Mouse (Mus musculus): Measurements from ENCODE around the gene Rhox4b. TPM values are rescaled to one million over a fixed set of nuclear protein-coding genes. Genes with fewer than 3 reads are reported as not detected.

Gene Rhox4b
- polyA plus RNA-seq (2015; fragmentation: Illumina TruSeq; extraction: RNeasy Lipid Tissue Mini Kit (QIAGEN cat#74804); ENCODE audit: insufficient read depth, low replicate concordance), result not detected

DNA sequence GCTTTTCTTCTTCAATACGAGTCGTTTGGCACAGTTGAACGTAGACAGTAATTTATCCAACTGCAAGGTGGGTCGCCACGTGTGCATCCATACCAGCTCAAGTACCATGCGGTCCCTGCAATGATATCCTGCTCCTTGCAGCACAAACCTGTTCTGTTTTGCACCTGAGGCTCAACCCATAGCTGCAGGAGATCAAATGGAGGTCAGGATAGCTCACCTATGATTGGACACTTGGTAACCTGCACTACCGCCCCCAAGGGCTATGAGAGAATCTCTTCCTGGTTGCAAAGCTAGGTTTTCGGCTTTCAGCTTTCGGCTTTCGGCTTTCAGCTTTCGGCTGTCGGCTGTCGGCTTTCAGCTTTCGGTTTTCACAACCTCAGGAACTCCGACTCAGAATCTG lies at the start of gene Rhox4b:
Gene Rhox4b (plus strand): TSS at position 301 of the 400 bp plus-strand sequence.

DNA sequence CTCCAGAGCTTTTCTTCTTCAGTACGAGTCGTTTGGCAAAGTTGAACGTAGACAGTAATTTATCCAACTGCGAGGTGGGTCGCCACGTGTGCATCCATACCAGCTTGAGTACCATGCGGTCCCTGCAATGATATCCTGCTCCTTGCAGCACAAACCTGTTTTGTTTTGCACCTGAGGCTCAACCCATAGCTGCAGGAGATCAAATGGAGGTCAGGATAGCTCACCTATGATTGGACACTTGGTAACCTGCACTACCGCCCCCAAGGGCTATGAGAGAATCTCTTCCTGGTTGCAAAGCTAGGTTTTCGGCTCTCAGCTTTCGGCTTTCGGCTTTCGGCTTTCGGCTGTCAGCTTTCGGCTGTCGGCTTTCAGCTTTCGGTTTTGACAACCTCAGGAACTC lies 41.7 kb upstream of the Rhox4b start, which contains the start of gene Rhox4a2:
Gene Rhox4a2 (plus strand): TSS at position 301 of the 400 bp plus-strand sequence.

DNA sequence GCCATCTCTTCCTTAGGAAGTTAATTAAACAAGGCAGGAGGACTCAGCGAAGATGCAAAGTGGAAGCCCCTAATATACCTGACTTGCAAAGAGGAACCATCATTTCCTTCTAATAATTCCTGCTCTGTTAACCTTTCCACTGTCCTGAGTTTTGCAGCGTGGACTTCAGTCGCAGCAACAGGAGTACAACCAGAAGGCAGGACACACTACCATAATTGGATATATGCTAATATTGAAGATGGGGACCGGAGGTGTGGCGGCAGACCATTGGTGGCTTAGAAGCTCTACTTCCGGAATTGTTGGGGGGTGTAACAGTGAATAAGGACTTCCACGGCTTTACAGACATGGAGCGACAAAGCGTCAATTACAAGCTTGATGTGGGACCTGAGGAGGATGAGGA lies 20.5 kb upstream of the Rhox4b start, which contains the start of gene Rhox2b:
Gene Rhox2b (plus strand): TSS at position 301 of the 400 bp plus-strand sequence.

DNA sequence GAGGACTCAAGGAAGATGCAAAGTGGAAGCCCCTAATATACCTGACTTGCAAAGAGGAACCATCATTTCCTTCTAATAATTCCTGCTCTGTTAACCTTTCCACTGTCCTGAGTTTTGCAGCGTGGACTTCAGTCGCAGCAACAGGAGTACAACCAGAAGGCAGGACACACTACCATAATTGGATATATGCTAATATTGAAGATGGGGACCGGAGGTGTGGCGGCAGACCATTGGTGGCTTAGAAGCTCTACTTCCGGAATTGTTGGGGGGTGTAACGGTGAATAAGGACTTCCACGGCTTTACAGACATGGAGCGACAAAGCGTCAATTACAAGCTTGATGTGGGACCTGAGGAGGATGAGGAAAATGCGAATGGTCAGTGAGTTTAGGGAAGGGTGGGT lies 21.1 kb downstream of the Rhox4b start, which contains the start of gene Rhox2c:
Gene Rhox2c (plus strand): TSS at position 301 of the 400 bp plus-strand sequence.

DNA sequence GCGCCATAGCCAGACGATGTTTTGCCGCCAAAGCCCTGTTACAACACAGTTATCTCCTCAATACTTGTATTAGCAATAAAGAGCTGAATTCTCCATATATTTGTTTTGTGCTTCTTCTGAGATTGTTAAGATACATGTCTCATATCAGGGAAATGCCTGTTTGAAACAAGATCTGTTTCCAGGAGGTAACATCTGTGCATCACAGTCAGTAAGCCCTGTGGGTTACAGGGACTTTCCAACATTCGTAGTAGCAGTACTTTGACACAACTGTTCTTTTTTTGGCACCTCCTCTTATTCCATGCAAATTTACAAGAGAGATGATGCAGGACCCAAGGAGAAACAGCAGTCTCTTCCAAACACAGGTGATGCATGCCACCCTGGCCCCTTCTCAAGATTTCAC lies 26.0 kb downstream of the Rhox4b start, which contains the start of gene Rhox3c:
Gene Rhox3c (plus strand): TSS at position 301 of the 400 bp plus-strand sequence.

DNA sequence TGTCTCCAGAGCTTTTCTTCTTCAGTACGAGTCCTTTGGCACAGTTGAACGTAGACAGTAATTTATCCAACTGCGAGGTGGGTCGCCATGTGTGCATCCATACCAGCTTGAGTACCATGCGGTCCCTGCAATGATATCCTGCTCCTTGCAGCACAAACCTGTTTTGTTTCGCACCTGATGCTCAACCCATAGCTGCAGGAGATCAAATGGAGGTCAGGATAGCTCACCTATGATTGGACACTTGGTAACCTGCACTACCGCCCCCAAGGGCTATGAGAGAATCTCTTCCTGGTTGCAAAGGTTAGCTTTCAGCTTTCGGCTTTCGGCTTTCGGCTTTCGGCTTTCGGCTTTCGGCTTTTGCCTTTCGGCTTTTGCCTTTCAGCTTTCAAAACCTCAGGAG lies 47.7 kb downstream of the Rhox4b start, which contains the start of gene Rhox4c:
Gene Rhox4c (plus strand): TSS at position 301 of the 400 bp plus-strand sequence.

Other genes starting within 250 kb of the Rhox4b start
- 138 TPM for gene Ndufa1, start 241.3 kb upstream of the Rhox4b start, polyA plus RNA-seq (2015; fragmentation: Illumina TruSeq; extraction: RNeasy Lipid Tissue Mini Kit (QIAGEN cat#74804); ENCODE audit: insufficient read depth, low replicate concordance)
- 4.0 TPM for gene Rnf113a1, start 241.2 kb upstream of the Rhox4b start, polyA plus RNA-seq (2015; fragmentation: Illumina TruSeq; extraction: RNeasy Lipid Tissue Mini Kit (QIAGEN cat#74804); ENCODE audit: insufficient read depth, low replicate concordance)
- gene Gm9, start 221.5 kb upstream of the Rhox4b start, polyA plus RNA-seq (2015; fragmentation: Illumina TruSeq; extraction: RNeasy Lipid Tissue Mini Kit (QIAGEN cat#74804); ENCODE audit: insufficient read depth, low replicate concordance), result not detected
- gene Rhox1, start 210.2 kb upstream of the Rhox4b start, polyA plus RNA-seq (2015; fragmentation: Illumina TruSeq; extraction: RNeasy Lipid Tissue Mini Kit (QIAGEN cat#74804); ENCODE audit: insufficient read depth, low replicate concordance), result not detected
- not detected for gene Rhox2a, start 187.5 kb upstream of the Rhox4b start, polyA plus RNA-seq (2015; fragmentation: Illumina TruSeq; extraction: RNeasy Lipid Tissue Mini Kit (QIAGEN cat#74804); ENCODE audit: insufficient read depth, low replicate concordance)
- gene Rhox3a, start 182.6 kb upstream of the Rhox4b start, polyA plus RNA-seq (2015; fragmentation: Illumina TruSeq; extraction: RNeasy Lipid Tissue Mini Kit (QIAGEN cat#74804); ENCODE audit: insufficient read depth, low replicate concordance), result not detected
- gene Rhox4a, start 167.2 kb upstream of the Rhox4b start, polyA plus RNA-seq (2015; fragmentation: Illumina TruSeq; extraction: RNeasy Lipid Tissue Mini Kit (QIAGEN cat#74804); ENCODE audit: insufficient read depth, low replicate concordance), result not detected
- gene Rhox3a2, start 52.5 kb upstream of the Rhox4b start, polyA plus RNA-seq (2015; fragmentation: Illumina TruSeq; extraction: RNeasy Lipid Tissue Mini Kit (QIAGEN cat#74804); ENCODE audit: insufficient read depth, low replicate concordance), result not detected
- gene Rhox4a2, start 41.6 kb upstream of the Rhox4b start, polyA plus RNA-seq (2015; fragmentation: Illumina TruSeq; extraction: RNeasy Lipid Tissue Mini Kit (QIAGEN cat#74804); ENCODE audit: insufficient read depth, low replicate concordance), result not detected
- gene Rhox2b, start 20.4 kb upstream of the Rhox4b start, polyA plus RNA-seq (2015; fragmentation: Illumina TruSeq; extraction: RNeasy Lipid Tissue Mini Kit (QIAGEN cat#74804); ENCODE audit: insufficient read depth, low replicate concordance), result not detected
- gene Rhox2c, start 21.2 kb downstream of the Rhox4b start, polyA plus RNA-seq (2015; fragmentation: Illumina TruSeq; extraction: RNeasy Lipid Tissue Mini Kit (QIAGEN cat#74804); ENCODE audit: insufficient read depth, low replicate concordance), result not detected
- not detected for gene Rhox3c, start 26.1 kb downstream of the Rhox4b start, polyA plus RNA-seq (2015; fragmentation: Illumina TruSeq; extraction: RNeasy Lipid Tissue Mini Kit (QIAGEN cat#74804); ENCODE audit: insufficient read depth, low replicate concordance)
- not detected for gene Rhox4c, start 47.8 kb downstream of the Rhox4b start, polyA plus RNA-seq (2015; fragmentation: Illumina TruSeq; extraction: RNeasy Lipid Tissue Mini Kit (QIAGEN cat#74804); ENCODE audit: insufficient read depth, low replicate concordance)
- gene Rhox2d, start 60.9 kb downstream of the Rhox4b start, polyA plus RNA-seq (2015; fragmentation: Illumina TruSeq; extraction: RNeasy Lipid Tissue Mini Kit (QIAGEN cat#74804); ENCODE audit: insufficient read depth, low replicate concordance), result not detected
- not detected for gene Rhox4d, start 81.9 kb downstream of the Rhox4b start, polyA plus RNA-seq (2015; fragmentation: Illumina TruSeq; extraction: RNeasy Lipid Tissue Mini Kit (QIAGEN cat#74804); ENCODE audit: insufficient read depth, low replicate concordance)
- not detected for gene Rhox2e, start 98.0 kb downstream of the Rhox4b start, polyA plus RNA-seq (2015; fragmentation: Illumina TruSeq; extraction: RNeasy Lipid Tissue Mini Kit (QIAGEN cat#74804); ENCODE audit: insufficient read depth, low replicate concordance)
- gene Rhox3e, start 109.5 kb downstream of the Rhox4b start, polyA plus RNA-seq (2015; fragmentation: Illumina TruSeq; extraction: RNeasy Lipid Tissue Mini Kit (QIAGEN cat#74804); ENCODE audit: insufficient read depth, low replicate concordance), result not detected
- not detected for gene Rhox4e, start 124.9 kb downstream of the Rhox4b start, polyA plus RNA-seq (2015; fragmentation: Illumina TruSeq; extraction: RNeasy Lipid Tissue Mini Kit (QIAGEN cat#74804); ENCODE audit: insufficient read depth, low replicate concordance)
- not detected for gene Rhox2f, start 138.9 kb downstream of the Rhox4b start, polyA plus RNA-seq (2015; fragmentation: Illumina TruSeq; extraction: RNeasy Lipid Tissue Mini Kit (QIAGEN cat#74804); ENCODE audit: insufficient read depth, low replicate concordance)
- not detected for gene Rhox3f, start 148.5 kb downstream of the Rhox4b start, polyA plus RNA-seq (2015; fragmentation: Illumina TruSeq; extraction: RNeasy Lipid Tissue Mini Kit (QIAGEN cat#74804); ENCODE audit: insufficient read depth, low replicate concordance)
- gene Rhox4f, start 175.2 kb downstream of the Rhox4b start, polyA plus RNA-seq (2015; fragmentation: Illumina TruSeq; extraction: RNeasy Lipid Tissue Mini Kit (QIAGEN cat#74804); ENCODE audit: insufficient read depth, low replicate concordance), result not detected
- gene Rhox3g, start 196.1 kb downstream of the Rhox4b start, polyA plus RNA-seq (2015; fragmentation: Illumina TruSeq; extraction: RNeasy Lipid Tissue Mini Kit (QIAGEN cat#74804); ENCODE audit: insufficient read depth, low replicate concordance), result not detected
- not detected for gene Rhox2g, start 211.0 kb downstream of the Rhox4b start, polyA plus RNA-seq (2015; fragmentation: Illumina TruSeq; extraction: RNeasy Lipid Tissue Mini Kit (QIAGEN cat#74804); ENCODE audit: insufficient read depth, low replicate concordance)
- gene Rhox4g, start 218.8 kb downstream of the Rhox4b start, polyA plus RNA-seq (2015; fragmentation: Illumina TruSeq; extraction: RNeasy Lipid Tissue Mini Kit (QIAGEN cat#74804); ENCODE audit: insufficient read depth, low replicate concordance), result not detected
- gene Rhox3h, start 236.3 kb downstream of the Rhox4b start, polyA plus RNA-seq (2015; fragmentation: Illumina TruSeq; extraction: RNeasy Lipid Tissue Mini Kit (QIAGEN cat#74804); ENCODE audit: insufficient read depth, low replicate concordance), result not detected
- gene Rhox2h, start 240.8 kb downstream of the Rhox4b start, polyA plus RNA-seq (2015; fragmentation: Illumina TruSeq; extraction: RNeasy Lipid Tissue Mini Kit (QIAGEN cat#74804); ENCODE audit: insufficient read depth, low replicate concordance), result not detected